Mouse (Mus musculus): ENCODE measurements around the gene Bicc1. TPM values are rescaled to one million over a fixed set of nuclear protein-coding genes. Genes with fewer than 3 reads are reported as not detected.
A peak's percentile ranks its signal among the peaks of the same experiment; 100 is the strongest.

The Bicc1 gene
- total and polyA plus RNA-seq, 2 experiments from 2014 or later, result 4.6 to 5.2 TPM

DNA sequence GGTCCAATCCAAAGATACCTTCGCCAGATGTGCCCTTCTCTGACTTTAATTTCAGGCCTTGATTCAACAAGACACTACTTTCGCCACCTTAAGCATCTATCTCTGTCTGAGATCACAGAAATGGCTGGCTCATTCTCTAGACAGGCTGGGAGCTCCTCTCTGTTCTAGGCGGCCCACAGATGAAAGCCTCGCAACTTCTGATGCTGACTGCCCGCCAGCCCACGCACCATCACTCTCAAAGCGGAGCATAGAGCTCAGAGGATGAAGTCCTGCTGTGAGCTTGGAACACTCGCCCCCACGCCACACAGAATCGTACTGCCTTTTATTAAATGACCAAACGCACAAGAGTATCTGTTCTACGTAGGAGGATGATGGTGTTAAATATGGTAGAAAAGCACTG is 949 bp upstream of the Bicc1 start:
- H3K36me3 ChIP-seq (ENCODE audit: insufficient read depth), result no peaks in the 10 kb centered on the region
- ATAC-seq (no peak), DNase-seq (no peak)
- H3K4me3 ChIP-seq (ENCODE audit: low read depth, low read length), result no peak overlapping the region
- no peak for TF ChIP-seq CTCF (IDR thresholded peaks at IDR 0.05; ENCODE audit: low read depth)
- no peaks in the 10 kb centered on the region for H3K9me3 ChIP-seq (ENCODE audit: low read length)
- H3K27ac ChIP-seq (ENCODE audit: low read depth, low read length), result no peak overlapping the region
- no peaks in the 10 kb centered on the region for H3K4me1 ChIP-seq (ENCODE audit: insufficient read depth)
- WGBS, result 82% methylated on average over 12 of the region's 12 CpGs
- peaks cover 6% of the 10 kb centered on the region; the same call in 1 of the 2 replicates for H3K27me3 ChIP-seq (ENCODE audit: insufficient read depth, low read length)
- H3K9ac ChIP-seq, result no peak overlapping the region
- H3K4me2 ChIP-seq (ENCODE audit: low read depth), result no peak overlapping the region

DNA sequence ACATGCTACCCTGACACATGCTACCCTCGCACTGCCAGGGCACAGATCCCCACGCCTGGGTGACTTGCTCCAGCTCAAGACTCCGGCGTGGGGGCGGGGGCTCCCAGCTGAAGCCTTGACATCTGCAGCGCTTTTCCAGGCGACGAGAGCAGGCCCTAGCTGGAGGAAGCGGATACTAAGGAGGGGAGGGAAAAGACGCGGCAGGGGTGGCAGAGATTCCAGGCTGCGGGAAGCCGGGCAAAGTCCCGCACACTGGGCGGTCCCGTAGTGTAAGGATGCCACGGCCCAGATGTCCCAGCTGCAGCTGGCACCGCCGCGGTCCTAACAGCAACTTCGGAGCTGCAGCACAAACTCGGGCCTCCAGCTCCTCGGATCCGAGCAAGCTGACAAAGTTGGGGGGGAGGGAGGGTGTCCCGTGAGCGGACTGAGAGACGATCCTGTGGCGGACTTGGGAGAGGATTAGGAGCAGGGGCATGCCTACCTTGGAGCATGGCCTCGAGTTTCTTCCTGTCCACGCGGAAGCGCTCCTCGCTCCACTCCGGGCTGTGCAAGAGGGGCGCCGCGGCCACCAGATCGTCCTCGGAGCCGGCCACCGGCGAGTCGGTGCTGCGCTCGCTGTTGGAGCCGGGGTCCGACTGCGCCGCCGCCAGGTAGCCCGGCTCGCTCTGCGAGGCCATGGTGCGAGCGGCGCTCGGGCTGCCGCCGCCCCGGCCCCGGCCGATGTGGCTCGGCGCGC is 392 bp downstream of the Bicc1 start:
- DNase-seq (peak; percentile 40), ATAC-seq (peak; percentile 34)
- Histone ChIP-seq H3K27me3 (ENCODE audit: insufficient read depth, low read length) (peaks cover 6% of the 10 kb centered on the region; the same call in 1 of the 2 replicates), H3K27ac (ENCODE audit: low read depth, low read length) (no peak overlapping the region), H3K4me2 (ENCODE audit: low read depth) (peak overlapping the region; percentile 97), H3K36me3 (ENCODE audit: insufficient read depth) (no peaks in the 10 kb centered on the region), H3K9ac (peak overlapping the region; percentile 47), H3K4me3 (ENCODE audit: low read depth, low read length) (peak overlapping the region; percentile 65), H3K9me3 (ENCODE audit: low read length) (no peaks in the 10 kb centered on the region), H3K4me1 (ENCODE audit: insufficient read depth) (no peaks in the 10 kb centered on the region)
- WGBS, result under 1% methylated on average over 65 of the region's 65 CpGs
- 0 out of 2 replicates have a peak, but pooled peaks have one; percentile 7 for TF ChIP-seq CTCF (IDR thresholded peaks at IDR 0.05; ENCODE audit: low read depth)

DNA sequence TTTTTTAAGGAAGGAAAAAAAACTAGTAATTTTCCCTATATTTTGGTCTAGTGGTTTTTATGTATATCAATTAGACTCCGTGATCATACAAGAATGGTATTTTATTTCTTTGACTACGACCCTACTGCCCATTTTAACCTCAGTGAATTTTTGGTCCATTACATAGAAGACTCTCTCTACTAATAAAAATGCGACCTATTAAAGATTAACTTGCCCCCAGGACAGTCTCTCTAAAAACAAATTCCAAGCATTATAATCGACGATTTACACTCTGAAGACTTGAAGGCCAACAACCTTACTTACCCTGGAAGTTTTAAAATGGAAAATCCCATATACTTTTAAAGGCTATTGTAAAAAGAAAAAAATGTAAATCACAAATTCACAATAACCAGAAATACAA is 2.9 kb downstream of the Bicc1 start:
- DNase-seq, result no peak
- no peak for ATAC-seq
- Histone ChIP-seq H3K4me1 (ENCODE audit: insufficient read depth) (no peaks in the 10 kb centered on the region), H3K4me3 (ENCODE audit: low read depth, low read length) (no peak overlapping the region), H3K9me3 (ENCODE audit: low read length) (no peaks in the 10 kb centered on the region), H3K9ac (no peak overlapping the region), H3K27ac (ENCODE audit: low read depth, low read length) (no peak overlapping the region), H3K36me3 (ENCODE audit: insufficient read depth) (no peaks in the 10 kb centered on the region), H3K27me3 (ENCODE audit: insufficient read depth, low read length) (peaks cover 6% of the 10 kb centered on the region; the same call in 1 of the 2 replicates), H3K4me2 (ENCODE audit: low read depth) (no peak overlapping the region)
- 93% methylated on average over 5 of the region's 5 CpGs for WGBS
- TF ChIP-seq CTCF (IDR thresholded peaks at IDR 0.05; ENCODE audit: low read depth), result no peak

DNA sequence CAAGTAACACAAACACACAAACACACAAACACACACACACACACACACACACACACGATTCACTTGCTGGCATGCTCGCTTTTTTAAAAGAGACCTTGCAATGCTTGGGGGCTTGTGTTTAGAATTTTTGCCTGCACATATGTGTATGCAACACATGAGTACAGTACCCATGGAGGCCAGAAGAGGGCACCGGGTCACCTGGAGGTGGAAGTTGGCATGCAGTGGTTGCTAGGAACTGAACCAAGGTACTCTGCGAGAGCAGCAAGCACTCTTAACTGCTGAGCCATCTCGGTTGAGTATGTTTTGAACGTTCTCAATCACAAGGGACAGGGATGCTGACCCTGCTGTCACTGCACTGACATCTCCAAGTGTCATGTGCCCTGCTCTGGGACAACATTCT is 5.9 kb downstream of the Bicc1 start:
- DNase-seq (no peak), ATAC-seq (no peak)
- H3K9me3 ChIP-seq (ENCODE audit: low read length), result no peaks in the 10 kb centered on the region
- no peak overlapping the region for H3K4me2 ChIP-seq (ENCODE audit: low read depth)
- H3K27me3 ChIP-seq (ENCODE audit: insufficient read depth, low read length), result no peaks in the 10 kb centered on the region; the same call in 1 of the 2 replicates
- no peaks in the 10 kb centered on the region for H3K36me3 ChIP-seq (ENCODE audit: insufficient read depth)
- no peak overlapping the region for H3K9ac ChIP-seq
- WGBS, result over 99% methylated on average over 6 of the region's 6 CpGs
- H3K4me3 ChIP-seq (ENCODE audit: low read depth, low read length), result no peak overlapping the region
- TF ChIP-seq CTCF (IDR thresholded peaks at IDR 0.05; ENCODE audit: low read depth), result 0 out of 2 replicates have a peak, but pooled peaks have one; percentile 16
- no peaks in the 10 kb centered on the region for H3K4me1 ChIP-seq (ENCODE audit: insufficient read depth)
- H3K27ac ChIP-seq (ENCODE audit: low read depth, low read length), result no peak overlapping the region

DNA sequence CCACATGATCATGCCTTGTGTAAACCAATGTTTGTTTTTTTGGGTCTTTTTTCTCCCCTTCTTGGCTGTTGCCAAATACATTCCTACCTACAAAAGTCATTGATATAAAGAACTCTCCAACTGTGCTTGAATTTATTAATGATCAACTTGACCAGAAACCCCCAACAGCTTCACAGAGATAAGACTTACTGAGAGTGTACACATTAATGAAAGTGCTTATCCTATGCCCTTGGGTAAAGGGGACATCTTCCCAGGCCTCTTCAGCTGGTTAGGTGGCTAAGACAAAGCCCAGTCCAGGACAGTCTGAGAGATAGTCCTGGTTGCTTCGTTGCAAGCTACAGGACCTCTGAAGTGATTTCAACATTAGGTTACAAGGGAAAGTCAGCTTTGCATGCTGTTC is 6.4 kb downstream of the Bicc1 start:
- DNase-seq, result no peak
- no peak for ATAC-seq
- Histone ChIP-seq H3K4me2 (ENCODE audit: low read depth) (no peak overlapping the region), H3K27ac (ENCODE audit: low read depth, low read length) (no peak overlapping the region), H3K4me1 (ENCODE audit: insufficient read depth) (no peaks in the 10 kb centered on the region), H3K27me3 (ENCODE audit: insufficient read depth, low read length) (no peaks in the 10 kb centered on the region), H3K4me3 (ENCODE audit: low read depth, low read length) (no peak overlapping the region), H3K36me3 (ENCODE audit: insufficient read depth) (no peaks in the 10 kb centered on the region), H3K9ac (no peak overlapping the region), H3K9me3 (ENCODE audit: low read length) (no peaks in the 10 kb centered on the region)
- TF ChIP-seq CTCF (IDR thresholded peaks at IDR 0.05; ENCODE audit: low read depth), result no peak
- 85% methylated on average over 1 of the region's 1 CpGs for WGBS

DNA sequence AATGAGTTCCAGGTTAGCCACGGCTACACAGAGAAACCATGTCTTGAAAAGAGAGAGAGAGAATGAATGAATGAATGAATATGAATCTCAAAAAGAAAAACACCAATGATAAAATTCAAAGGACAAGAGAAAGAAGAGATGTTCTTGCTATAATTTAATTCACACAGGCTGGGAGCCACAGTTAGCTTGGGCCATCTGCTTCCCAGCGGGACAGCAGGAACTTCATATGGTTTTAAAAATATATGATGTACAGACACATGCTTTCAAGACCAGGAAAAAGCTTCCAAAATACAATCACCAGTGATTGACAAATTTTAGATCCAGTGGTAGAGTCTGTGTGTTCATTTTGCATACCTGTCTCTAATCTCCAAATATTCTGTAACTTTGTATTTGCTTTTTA is 9.0 kb downstream of the Bicc1 start:
- no peak for TF ChIP-seq CTCF (IDR thresholded peaks at IDR 0.05; ENCODE audit: low read depth)
- Histone ChIP-seq H3K9ac (no peak overlapping the region), H3K36me3 (ENCODE audit: insufficient read depth) (no peaks in the 10 kb centered on the region), H3K4me1 (ENCODE audit: insufficient read depth) (no peaks in the 10 kb centered on the region), H3K9me3 (ENCODE audit: low read length) (no peaks in the 10 kb centered on the region), H3K4me3 (ENCODE audit: low read depth, low read length) (no peak overlapping the region), H3K4me2 (ENCODE audit: low read depth) (no peak overlapping the region), H3K27ac (ENCODE audit: low read depth, low read length) (no peak overlapping the region), H3K27me3 (ENCODE audit: insufficient read depth, low read length) (no peaks in the 10 kb centered on the region)
- peak; percentile 71 for DNase-seq
- 74% methylated on average over 2 of the region's 2 CpGs for WGBS
- ATAC-seq, result peak; percentile 50; the same call in 1 of the 2 replicates

DNA sequence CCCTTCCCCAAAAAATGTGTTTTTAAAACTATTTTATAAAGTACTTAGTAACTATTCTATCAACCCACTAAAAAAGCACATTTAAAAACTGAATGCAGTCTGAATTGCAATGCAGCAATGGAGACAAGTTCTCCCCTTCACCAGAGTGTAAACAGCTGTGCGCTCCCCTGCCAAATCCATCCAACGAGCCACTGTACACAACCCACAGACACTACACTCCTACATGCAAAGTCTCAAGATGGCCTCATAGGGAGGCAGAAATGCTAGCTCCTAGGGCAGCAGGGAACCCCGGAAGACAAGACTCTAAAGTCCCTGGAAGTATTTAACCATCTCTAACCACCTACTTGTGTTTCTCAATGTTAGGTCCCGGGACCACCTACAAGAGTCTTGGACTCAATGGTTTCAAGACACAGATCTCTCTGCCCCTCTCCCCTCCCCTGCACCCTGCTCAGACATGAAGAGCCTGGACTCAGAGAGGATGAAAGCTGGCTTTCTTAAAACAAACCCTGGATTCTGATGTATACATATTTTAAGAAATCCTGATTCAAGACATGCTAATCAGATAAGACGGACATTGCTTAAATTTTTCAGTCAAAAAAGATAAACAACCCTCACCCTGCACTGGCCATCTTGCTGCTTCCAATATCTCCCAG is 10.4 kb downstream of the Bicc1 start:
- ATAC-seq, result no peak
- no peaks in the 10 kb centered on the region for H3K9me3 ChIP-seq (ENCODE audit: low read length)
- 89% methylated on average over 5 of the region's 5 CpGs for WGBS

More for the DNA sequence above, 10.4 kb downstream of the Bicc1 start:
- no peak for DNase-seq
- Histone ChIP-seq H3K4me3 (ENCODE audit: low read depth, low read length) (no peak overlapping the region), H3K9ac (no peak overlapping the region), H3K4me2 (ENCODE audit: low read depth) (no peak overlapping the region), H3K36me3 (ENCODE audit: insufficient read depth) (no peaks in the 10 kb centered on the region), H3K4me1 (ENCODE audit: insufficient read depth) (no peaks in the 10 kb centered on the region), H3K27ac (ENCODE audit: low read depth, low read length) (no peak overlapping the region), H3K27me3 (ENCODE audit: insufficient read depth, low read length) (no peaks in the 10 kb centered on the region)
- no peak for TF ChIP-seq CTCF (IDR thresholded peaks at IDR 0.05; ENCODE audit: low read depth)
